In genomic region chr5:122527761-122528160, GRCm38 (mm10) we compare ENCODE assay signal across 11 mouse cellular contexts. TPM values are rescaled to one million over a fixed set of nuclear protein-coding genes. Genes with fewer than 3 reads are reported as not detected.
A peak's percentile ranks its signal among the peaks of the same experiment; 100 is the strongest.
DNase-seq lines count a peak whose midpoint lies in the region; ATAC-seq and TF ChIP-seq lines count a peak whose summit lies in the region.
"Had no signal": no experiment of that assay in that cellular context is flagged by ENCODE, and none has a peak within 500 bp of the region (broad histone marks: within the 10 kb centered on the region; RNA-seq: fewer than 3 reads in every experiment).

No protein-coding gene starts in this region.

- H3K9ac ChIP-seq in intestine, embryonic 14.5 days (ENCODE audit: low read length), result no peak overlapping the region
- H3K9ac ChIP-seq in intestine, embryonic 16.5 days (ENCODE audit: low read depth, low read length), result no peak overlapping the region
- H3K9ac ChIP-seq in heart, embryonic 12.5 days, result peak overlapping the region; percentile 49
- no peak overlapping the region for H3K9ac ChIP-seq in limb, embryonic 12.5 days (replicated peaks)

- ATAC-seq in intestine, embryonic 14.5 days (replicated peaks; ENCODE audit: low FRiP score, low TSS enrichment, low read depth), result no peak
- no peak for ATAC-seq in intestine, embryonic 16.5 days
- no peak for ATAC-seq in heart, embryonic 12.5 days (ENCODE audit: insufficient number of reproducible peaks, low FRiP score)
- no peak; the same call in 1 of the 2 replicates for ATAC-seq in limb, embryonic 12.5 days (ENCODE audit: insufficient number of reproducible peaks, insufficient read depth, low FRiP score, low TSS enrichment, low read depth)

- H3K9me3 ChIP-seq in intestine, embryonic 14.5 days (ENCODE audit: control insufficient read depth, low read length), result no peaks in the 10 kb centered on the region
- no peaks in the 10 kb centered on the region for H3K9me3 ChIP-seq in intestine, embryonic 16.5 days (ENCODE audit: control insufficient read depth, low read length)
- H3K9me3 ChIP-seq in heart, embryonic 12.5 days (replicated peaks), result no peaks in the 10 kb centered on the region
- peaks cover 4% of the 10 kb centered on the region; the same call in 1 of the 2 replicates for H3K9me3 ChIP-seq in limb, embryonic 12.5 days

- H3K36me3 ChIP-seq in intestine, embryonic 14.5 days (ENCODE audit: control insufficient read depth, insufficient read depth, low read length), result no peaks in the 10 kb centered on the region
- no peaks in the 10 kb centered on the region for H3K36me3 ChIP-seq in intestine, embryonic 16.5 days (ENCODE audit: control insufficient read depth, insufficient read depth, low read length)
- no peaks in the 10 kb centered on the region for H3K36me3 ChIP-seq in heart, embryonic 12.5 days
- no peaks in the 10 kb centered on the region; the same call in 1 of the 2 replicates for H3K36me3 ChIP-seq in limb, embryonic 12.5 days
- H3K36me3 ChIP-seq in thymus, adult 2 months (ENCODE audit: control insufficient read depth, insufficient read depth, low read length), result no peaks in the 10 kb centered on the region

- no peak overlapping the region for H3K4me3 ChIP-seq in intestine, embryonic 14.5 days (ENCODE audit: low read depth, low read length)
- H3K4me3 ChIP-seq in intestine, embryonic 16.5 days (ENCODE audit: low read length), result no peak overlapping the region
- H3K4me3 ChIP-seq in brown adipose tissue, adult 24 weeks (ENCODE audit: insufficient read depth, low read depth, low read length), result no peak overlapping the region
- H3K4me3 ChIP-seq in heart, embryonic 12.5 days, result 0 out of 2 replicates have a peak overlapping the region, but pooled peaks have one; percentile 2
- H3K4me3 ChIP-seq in limb, embryonic 12.5 days (replicated peaks), result no peak overlapping the region
- no peak overlapping the region for H3K4me3 ChIP-seq in thymus, adult 2 months (ENCODE audit: control insufficient read depth, insufficient read depth, low read length)

- H3K27ac ChIP-seq in intestine, embryonic 14.5 days (ENCODE audit: low read depth), result peak overlapping the region; percentile 28; the same call in 1 of the 2 replicates
- H3K27ac ChIP-seq in intestine, embryonic 16.5 days (ENCODE audit: low read length), result no peak overlapping the region
- H3K27ac ChIP-seq in brown adipose tissue, adult 24 weeks (replicated peaks; ENCODE audit: low read depth, low read length), result peak overlapping the region; percentile 87
- H3K27ac ChIP-seq in heart, embryonic 12.5 days (ENCODE audit: poor library complexity, severe bottlenecking), result peak overlapping the region; percentile 94
- peak overlapping the region; percentile 84 for H3K27ac ChIP-seq in limb, embryonic 12.5 days
- H3K27ac ChIP-seq in thymus, adult 2 months (ENCODE audit: control insufficient read depth, insufficient read depth, low read length), result no peak overlapping the region

- peaks cover 52% of the 10 kb centered on the region for H3K4me1 ChIP-seq in intestine, embryonic 14.5 days (replicated peaks; ENCODE audit: control insufficient read depth, insufficient read depth, low read length)
- peaks cover 61% of the 10 kb centered on the region for H3K4me1 ChIP-seq in intestine, embryonic 16.5 days (ENCODE audit: control insufficient read depth, insufficient read depth, low read length)
- peaks cover 40% of the 10 kb centered on the region for H3K4me1 ChIP-seq in brown adipose tissue, adult 24 weeks (ENCODE audit: control insufficient read depth, insufficient read depth, insufficient read length, low read length)
- peaks cover 82% of the 10 kb centered on the region for H3K4me1 ChIP-seq in heart, embryonic 12.5 days (replicated peaks)
- H3K4me1 ChIP-seq in limb, embryonic 12.5 days (replicated peaks), result peaks cover 40% of the 10 kb centered on the region
- H3K4me1 ChIP-seq in thymus, adult 2 months (replicated peaks; ENCODE audit: control insufficient read depth, insufficient read depth, low read length), result no peaks in the 10 kb centered on the region

- H3K4me2 ChIP-seq in intestine, embryonic 14.5 days (ENCODE audit: low read length), result no peak overlapping the region
- no peak overlapping the region for H3K4me2 ChIP-seq in intestine, embryonic 16.5 days (ENCODE audit: low read depth, low read length)
- H3K4me2 ChIP-seq in heart, embryonic 12.5 days, result peak overlapping the region; percentile 42
- peak overlapping the region; percentile 25 for H3K4me2 ChIP-seq in limb, embryonic 12.5 days

- no peak for TF ChIP-seq CTCF in thymus, adult 2 months (IDR thresholded peaks at IDR 0.05; ENCODE audit: borderline replicate concordance, control insufficient read depth, extremely low read depth, insufficient read depth, low read length, poor library complexity)

- DNase-seq in intestine, embryonic 14.5 days (ENCODE audit: low spot score), result no peak
- DNase-seq in thymus, adult 2 months, result no peak
- DNase-seq in frontal cortex, postnatal 25 days (ENCODE audit: low spot score in 2 of 2), result no peak
- DNase-seq in cerebellum, adult 9-10 months, result no peak
- DNase-seq: cerebellum, adult 2 months; layer of hippocampus, adult 9-11 months; right cerebral cortex, postnatal 4 days had no signal

- TF ChIP-seq POLR2A in thymus, adult 2 months (IDR thresholded peaks at IDR 0.05; ENCODE audit: control insufficient read depth, extremely low read depth, insufficient read depth, low read length, poor library complexity), result no peak

- H3K27me3 ChIP-seq in intestine, embryonic 14.5 days (replicated peaks; ENCODE audit: control insufficient read depth, insufficient read depth, low read length), result no peaks in the 10 kb centered on the region
- H3K27me3 ChIP-seq in intestine, embryonic 16.5 days (replicated peaks; ENCODE audit: control insufficient read depth, insufficient read depth, low read length), result no peaks in the 10 kb centered on the region
- H3K27me3 ChIP-seq in heart, embryonic 12.5 days (replicated peaks), result no peaks in the 10 kb centered on the region
- H3K27me3 ChIP-seq in limb, embryonic 12.5 days, result no peaks in the 10 kb centered on the region
- H3K27me3 ChIP-seq in thymus, adult 2 months (ENCODE audit: control insufficient read depth, insufficient read depth, low read length), result no peaks in the 10 kb centered on the region

- 51% methylated on average over 11 of the region's 11 CpGs for WGBS in intestine, embryonic 14.5 days
- WGBS in intestine, embryonic 16.5 days, result 51% methylated on average over 11 of the region's 11 CpGs
- WGBS in heart, embryonic 12.5 days, result 20% methylated on average over 11 of the region's 11 CpGs
- 19% methylated on average over 11 of the region's 11 CpGs for WGBS in limb, embryonic 12.5 days
- WGBS in thymus, adult 2 months, result 93% methylated on average over 11 of the region's 11 CpGs

RNA-seq across cellular contexts. Expression of gene Atp2a2, which starts 25.7 kb away (rescaled TPM):
- 39.6 and 43.4 TPM in 2 replicates for polyA plus RNA-seq in intestine, embryonic 14.5 days (2014; fragmentation: Nextera tagmentation; extraction: Ambion mirVana)
- 20.4 and 27.2 TPM in 2 replicates for polyA plus RNA-seq in intestine, embryonic 16.5 days (2015; fragmentation: Nextera tagmentation; extraction: Ambion mirVana)
- 77.3 and 79.4 TPM in 2 replicates for polyA plus RNA-seq in brown adipose tissue, adult 24 weeks (2012; ENCODE audit: insufficient read depth, insufficient read length, missing spikeins)
- 414 and 424 TPM in 2 replicates for polyA plus RNA-seq in heart, embryonic 12.5 days (2016; fragmentation: Nextera tagmentation; extraction: Ambion mirVana)
- polyA plus RNA-seq in limb, embryonic 12.5 days (2016; fragmentation: Nextera tagmentation; extraction: Ambion mirVana), result 42.4 and 49.5 TPM in 2 replicates
- polyA plus RNA-seq in thymus, adult 2 months (2012; rRNA removed), result 84.7 and 175 TPM in 2 replicates

Comparison
In these comparisons a context has a peak if more than half of its experiments do, and no peak if none do; other contexts are left out.
1. H3K27ac ChIP-seq: peak in intestine, embryonic 14.5 days (single experiment), brown adipose tissue, adult 24 weeks (single experiment), heart, embryonic 12.5 days (single experiment) and limb, embryonic 12.5 days (single experiment); none in intestine, embryonic 16.5 days (single experiment) and thymus, adult 2 months (single experiment).
2. H3K4me2 ChIP-seq: peak in heart, embryonic 12.5 days (single experiment) and limb, embryonic 12.5 days (single experiment); none in intestine, embryonic 14.5 days (single experiment) and intestine, embryonic 16.5 days (single experiment).